Mouse (Mus musculus) left cerebral cortex, postnatal 36 days (tissue): ENCODE measurements around the gene Vmn1r63. TPM values are rescaled to one million over a fixed set of nuclear protein-coding genes. Genes with fewer than 3 reads are reported as not detected.
"Not testable (repeated sequence)": the region's sequence is repeated elsewhere in the genome, so short reads cannot be mapped to it uniquely, and the experiment has no call there.

Experiments used
- DNase-seq, 2 experiments: peaks; one replicate each; pipeline ENCODE4 v3.0.0; 2021 to 2022; ENCODE audit warnings: low spot score in 2 of 2, mixed read lengths in 1 of 2
- intact Hi-C: fragments of 180-260 bp; cut with DNase I; formaldehyde crosslinking; loops from one replicate; pipeline ENCODE4 v1.15.1; 2025
- total RNA-seq, 2 experiments: library from RNA; stranded (reverse); gene quantifications; 2 replicates each; pipeline ENCODE4 v1.2.3; 2021

Gene Vmn1r63
- not detected for total RNA-seq

GRCm38 (mm10) chr7:5805345-5805744 is at the start of gene Vmn1r63:
Gene Vmn1r63, minus strand, starts transcription at chr7:5805445.
- DNase-seq, intact Hi-C loops: not testable (repeated sequence)

Other genes starting within 250 kb of the Vmn1r63 start
- not detected for gene Vmn1r61, start 192.2 kb downstream of the Vmn1r63 start, total RNA-seq
- not detected for gene Vmn1r62, start 131.8 kb downstream of the Vmn1r63 start, total RNA-seq
- not detected for gene Vmn1r64, start 79.1 kb upstream of the Vmn1r63 start, total RNA-seq
- not detected for gene Vmn1r65, start 205.6 kb upstream of the Vmn1r63 start, total RNA-seq
- not detected for gene Nlrp4c, start 239.7 kb upstream of the Vmn1r63 start, total RNA-seq